Mouse (Mus musculus) C2C12 (cell line): ENCODE data around the gene 4930595D18Rik.

Experiments
- CEBPB ChIP-seq: IDR thresholded peaks from one replicate; pipeline ENCODE4 v1.6.1; 2011; ENCODE audit warnings: low read depth, mild to moderate bottlenecking, control low read depth, moderate library complexity
- CTCF ChIP-seq: IDR thresholded peaks from one replicate; pipeline ENCODE4 v1.5.1; 2011; ENCODE audit not compliant: control insufficient read depth, insufficient read depth, insufficient read length

GRCm38 (mm10) chr12:111178772-111179171 is 5.5 kb downstream of the 4930595D18Rik start:
- no peak for TF ChIP-seq CTCF
- no peak for TF ChIP-seq CEBPB
